Mouse (Mus musculus) midbrain, postnatal 0 days (tissue): ENCODE results near the gene Ramp2. TPM values are rescaled to one million over a fixed set of nuclear protein-coding genes. Genes with fewer than 3 reads are reported as not detected.

Experiments used
- ATAC-seq: fragments of 200-750 bp; cut with Nextera tagmentation; 2 replicates; pipeline ENCODE4 v1.8.0; 2017; ENCODE audit warnings: moderate number of reproducible peaks, mild to moderate bottlenecking, moderate TSS enrichment, moderate library complexity; ENCODE audit not compliant: low FRiP score
- DNase-seq: peaks from one replicate; pipeline ENCODE4 v3.0.0-alpha.2; 2015; ENCODE audit warnings: low spot score
- H3K27ac ChIP-seq: fragments of 300-500 bp; sonication (generic); 2 replicates; pipeline ENCODE4 v1.5.1; 2014; ENCODE audit warnings: low read depth, mild to moderate bottlenecking, low read length, mixed read lengths
- H3K27me3 ChIP-seq: fragments of 300-500 bp; sonication (generic); 2 replicates; pipeline ENCODE4 v1.6.1; 2014; ENCODE audit warnings: low read length, control low read depth, mixed read lengths; ENCODE audit not compliant: insufficient read depth
- H3K36me3 ChIP-seq: fragments of 300-500 bp; sonication (generic); 2 replicates; pipeline ENCODE4 v1.6.1; 2014; ENCODE audit warnings: low read length, control low read depth, mixed read lengths; ENCODE audit not compliant: insufficient read depth
- H3K4me1 ChIP-seq: fragments of 300-500 bp; sonication (generic); 2 replicates; pipeline ENCODE4 v1.6.1; 2014; ENCODE audit warnings: mild to moderate bottlenecking, control low read depth, antibody characterized with exemption, low read length, mixed read lengths; ENCODE audit not compliant: insufficient read depth
- H3K4me2 ChIP-seq: fragments of 300-500 bp; sonication (generic); 2 replicates; pipeline ENCODE4 v1.6.1; 2014; ENCODE audit warnings: low read depth, mild to moderate bottlenecking, low read length, mixed read lengths; ENCODE audit not compliant: poor library complexity, severe bottlenecking
- H3K4me3 ChIP-seq: fragments of 300-500 bp; sonication (generic); 2 replicates; pipeline ENCODE4 v1.5.1; 2014; ENCODE audit warnings: low read depth, mild to moderate bottlenecking, low read length, moderate library complexity
- H3K9ac ChIP-seq: fragments of 300-500 bp; sonication (generic); replicated peaks from 2 replicates; pipeline ENCODE4 v1.6.1; 2014; ENCODE audit warnings: mild to moderate bottlenecking, low read length, moderate library complexity, mixed read lengths; ENCODE audit not compliant: poor library complexity, severe bottlenecking
- H3K9me3 ChIP-seq: fragments of 300-500 bp; sonication (generic); 2 replicates; pipeline ENCODE4 v1.6.1; 2016; ENCODE audit warnings: low read length, control low read depth
- CTCF ChIP-seq: IDR thresholded peaks from 2 replicates; pipeline ENCODE4 v1.5.1; 2016; ENCODE audit warnings: antibody characterized with exemption, mild to moderate bottlenecking
- WGBS: fragments of 180-500 bp; shearing (Covaris S2); extraction: QIAGEN DNeasy Blood & Tissue Kit; methylation state at CpG from one replicate; pipeline ENCODE4 v1.1.7; 2014; 5-methylcytosine and 5-hydroxymethylcytosine counted together
- polyA plus RNA-seq: library from polyadenylated mRNA; unstranded; fragments of >200 nt; fragmentation: Nextera tagmentation; extraction: Ambion mirVana; gene quantifications from 2 replicates; pipeline ENCODE4 v1.2.1, GENCODE M21; 2015
- total RNA-seq: library from RNA; depleted of rRNA; stranded (reverse); fragments of >200 nt; gene quantifications from 2 replicates; pipeline ENCODE4 v1.2.3, GENCODE M21; 2014

The Ramp2 gene
- total and polyA plus RNA-seq, 2 experiments from 2014 or later = 67.5 to 95.3 TPM

GRCm38 (mm10) chr11:101232010-101232839 lies 13.6 kb upstream of the Ramp2 start:
- H3K4me1 ChIP-seq = no peaks in the 10 kb centered on the region
- ATAC-seq = no peak
- no peak overlapping the region for H3K4me3 ChIP-seq
- TF ChIP-seq CTCF = no peak
- no peaks in the 10 kb centered on the region for H3K9me3 ChIP-seq
- no peaks in the 10 kb centered on the region for H3K27me3 ChIP-seq
- no peak overlapping the region for H3K9ac ChIP-seq
- no peak overlapping the region for H3K4me2 ChIP-seq
- no peak for DNase-seq
- no peaks in the 10 kb centered on the region for H3K36me3 ChIP-seq
- WGBS = 57% methylated on average over 6 of the region's 6 CpGs
- H3K27ac ChIP-seq = peak overlapping the region; percentile 32; the same call in 1 of the 2 replicates

GRCm38 (mm10) chr11:101233240-101233639 lies 12.6 kb upstream of the Ramp2 start:
- DNase-seq = no peak
- no peak for TF ChIP-seq CTCF
- H3K9ac ChIP-seq = no peak overlapping the region
- ATAC-seq = no peak
- H3K27me3 ChIP-seq = no peaks in the 10 kb centered on the region
- no peak overlapping the region for H3K4me2 ChIP-seq
- WGBS = 83% methylated on average over 1 of the region's 1 CpGs
- no peaks in the 10 kb centered on the region for H3K36me3 ChIP-seq
- H3K4me1 ChIP-seq = no peaks in the 10 kb centered on the region
- no peaks in the 10 kb centered on the region for H3K9me3 ChIP-seq
- no peak overlapping the region for H3K4me3 ChIP-seq
- no peak overlapping the region for H3K27ac ChIP-seq

GRCm38 (mm10) chr11:101234124-101234523 lies 11.7 kb upstream of the Ramp2 start:
- Histone ChIP-seq H3K27me3 (no peaks in the 10 kb centered on the region), H3K4me3 (no peak overlapping the region), H3K9me3 (no peaks in the 10 kb centered on the region), H3K27ac (no peak overlapping the region), H3K36me3 (no peaks in the 10 kb centered on the region), H3K4me1 (no peaks in the 10 kb centered on the region), H3K4me2 (no peak overlapping the region), H3K9ac (no peak overlapping the region)
- DNase-seq = no peak
- no peak for ATAC-seq
- TF ChIP-seq CTCF = no peak

DNA sequence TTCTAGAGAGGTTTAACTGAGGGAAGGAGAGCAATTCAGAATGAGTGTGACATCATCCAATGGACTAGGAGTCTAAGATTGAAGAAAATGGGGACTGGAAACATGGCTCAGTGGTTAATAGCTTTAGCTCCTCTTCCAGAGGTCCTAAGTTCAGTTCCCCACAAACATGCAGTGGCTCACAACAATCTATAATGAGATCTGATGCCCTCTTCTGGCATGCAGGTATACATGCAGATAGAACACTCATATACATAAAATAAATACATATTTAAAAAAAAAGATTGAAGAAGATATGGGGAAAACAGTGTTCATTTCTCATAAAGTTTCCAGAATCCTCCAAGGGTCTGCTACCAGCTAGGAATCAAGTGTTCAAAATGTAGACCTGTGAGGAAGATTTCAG lies 10.4 kb upstream of the Ramp2 start:
- no peak for DNase-seq
- no peak overlapping the region for H3K9ac ChIP-seq
- H3K4me3 ChIP-seq = no peak overlapping the region
- H3K27ac ChIP-seq = no peak overlapping the region
- H3K4me2 ChIP-seq = no peak overlapping the region
- H3K36me3 ChIP-seq = no peaks in the 10 kb centered on the region
- ATAC-seq = no peak
- H3K27me3 ChIP-seq = no peaks in the 10 kb centered on the region
- no peak for TF ChIP-seq CTCF
- H3K9me3 ChIP-seq = no peaks in the 10 kb centered on the region
- H3K4me1 ChIP-seq = no peaks in the 10 kb centered on the region

GRCm38 (mm10) chr11:101236782-101237181 lies 9.0 kb upstream of the Ramp2 start:
- TF ChIP-seq CTCF = no peak
- Histone ChIP-seq H3K9ac (no peak overlapping the region), H3K4me3 (no peak overlapping the region), H3K4me2 (no peak overlapping the region), H3K4me1 (no peaks in the 10 kb centered on the region), H3K36me3 (no peaks in the 10 kb centered on the region), H3K9me3 (no peaks in the 10 kb centered on the region), H3K27ac (no peak overlapping the region), H3K27me3 (no peaks in the 10 kb centered on the region)
- DNase-seq (no peak), ATAC-seq (no peak)
- WGBS = 91% methylated on average over 5 of the region's 5 CpGs

GRCm38 (mm10) chr11:101238071-101238647 lies 7.7 kb upstream of the Ramp2 start:
- DNase-seq (peak; percentile 35), ATAC-seq (no peak)
- H3K4me1 ChIP-seq = no peaks in the 10 kb centered on the region
- H3K9me3 ChIP-seq = no peaks in the 10 kb centered on the region
- H3K36me3 ChIP-seq = no peaks in the 10 kb centered on the region
- no peak overlapping the region for H3K27ac ChIP-seq
- no peak for TF ChIP-seq CTCF
- no peak overlapping the region for H3K4me3 ChIP-seq
- 54% methylated on average over 5 of the region's 5 CpGs for WGBS
- no peak overlapping the region for H3K9ac ChIP-seq
- no peaks in the 10 kb centered on the region for H3K27me3 ChIP-seq
- H3K4me2 ChIP-seq = no peak overlapping the region
